Mouse (Mus musculus) neutrophil, adult 65 days (primary cell): ENCODE measurements around the gene Vmn1r77. TPM values are rescaled to one million over a fixed set of nuclear protein-coding genes. Genes with fewer than 3 reads are reported as not detected.

Experiments
- total RNA-seq: library from RNA; stranded (reverse); gene quantifications from 2 replicates; pipeline ENCODE4 v1.2.4, GENCODE M21; 2023

Vmn1r77 gene
- total RNA-seq = not detected in 2 replicates

GRCm38 (mm10) chr7:12036452-12036851 is at the start of gene Vmn1r77:
Gene Vmn1r77, plus strand, starts transcription at chr7:12036752.

Other genes with a start within 250 kb of the Vmn1r77 start
- not detected in 2 replicates for gene Vmn1r74, start 202.8 kb upstream of the Vmn1r77 start, total RNA-seq
- gene Vmn1r75, start 162.1 kb upstream of the Vmn1r77 start, total RNA-seq = not detected in 2 replicates
- gene Vmn1r76, start 98.5 kb upstream of the Vmn1r77 start, total RNA-seq = not detected in 2 replicates
- not detected in 2 replicates for gene Vmn1r78, start 113.5 kb downstream of the Vmn1r77 start, total RNA-seq
- not detected in 2 replicates for gene Vmn1r79, start 134.5 kb downstream of the Vmn1r77 start, total RNA-seq
- not detected in 2 replicates for gene Vmn1r80, start 152.5 kb downstream of the Vmn1r77 start, total RNA-seq
- not detected in 2 replicates for gene Vmn1r81, start 231.5 kb downstream of the Vmn1r77 start, total RNA-seq